Mouse (Mus musculus) thymus, adult 2 months (tissue): Measurements from ENCODE around the gene Plk5.

ENCODE experiments used
- CTCF ChIP-seq: fragments of 200-500 bp; IDR thresholded peaks from 2 replicates; pipeline ENCODE4 v1.5.1; 2012; ENCODE audit warnings: mild to moderate bottlenecking, control low read depth, low read length, moderate library complexity, borderline replicate concordance; ENCODE audit not compliant: control insufficient read depth, poor library complexity, insufficient read depth; ENCODE audit errors: extremely low read depth
- POLR2A ChIP-seq: fragments of 200-500 bp; IDR thresholded peaks from 2 replicates; pipeline ENCODE4 v1.6.1; 2012; ENCODE audit warnings: mild to moderate bottlenecking, low read length, control low read depth, moderate library complexity; ENCODE audit not compliant: control insufficient read depth, poor library complexity, insufficient read depth; ENCODE audit errors: extremely low read depth

DNA sequence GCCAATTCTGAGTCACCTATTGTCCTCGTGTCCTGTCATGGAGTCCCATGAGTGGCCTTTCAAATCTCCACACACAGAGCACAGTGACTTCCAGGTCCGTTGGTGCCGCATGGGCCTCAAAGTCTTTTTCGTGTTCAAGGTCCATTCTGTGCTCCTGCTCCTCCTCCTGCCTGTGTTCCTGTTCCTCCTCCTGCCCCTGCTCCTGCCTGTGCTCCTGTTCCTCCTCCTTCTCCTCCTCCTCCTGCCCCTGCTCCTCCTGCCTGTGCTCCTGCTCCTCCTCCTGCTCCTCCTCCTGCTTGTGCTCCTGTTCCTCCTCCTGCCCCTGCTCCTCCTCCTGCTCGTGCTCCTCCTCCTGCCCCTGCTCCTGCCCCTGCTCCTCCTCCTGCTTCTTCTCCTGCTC is 11.7 kb downstream of the Plk5 start:
- TF ChIP-seq CTCF (no peak), POLR2A (no peak)
